Mouse (Mus musculus) erythroblast, embryonic 14.5 days (primary cell): ENCODE data around the gene Kif17.

ENCODE experiments used
- GATA1 ChIP-seq: IDR thresholded peaks from 2 replicates; pipeline ENCODE4 v1.6.1; 2012; ENCODE audit warnings: low read length, inconsistent platforms, mixed read lengths
- TAL1 ChIP-seq: IDR thresholded peaks from 3 replicates; pipeline ENCODE4 v1.6.1; 2012; ENCODE audit warnings: low read length, inconsistent platforms, mixed read lengths

GRCm38 (mm10) chr4:138348716-138349115 is 98.5 kb downstream of the Kif17 start:
- TF ChIP-seq GATA1 (no peak), TAL1 (no peak)
